Mouse (Mus musculus) splenic B cell, adult 2 months (primary cell): ENCODE results near the gene Chn2.

Experiments
- DNase-seq: peaks from one replicate; pipeline ENCODE4 v3.0.0-alpha.2; 2011; ENCODE audit warnings: low read depth, low spot score
- H3K27me3 ChIP-seq: 2 replicates; pipeline ENCODE4 v1.6.1; 2012; ENCODE audit warnings: mild to moderate bottlenecking, low read length, moderate library complexity, mixed read lengths; ENCODE audit not compliant: control insufficient read depth, poor library complexity, insufficient read depth, severe bottlenecking
- H3K36me3 ChIP-seq: 2 replicates; pipeline ENCODE4 v1.6.1; 2012; ENCODE audit warnings: mild to moderate bottlenecking, low read length, moderate library complexity, mixed read lengths; ENCODE audit not compliant: control insufficient read depth, poor library complexity, insufficient read depth, severe bottlenecking

Chn2 gene

GRCm38 (mm10) chr6:54210971-54211370, 171.6 kb downstream of the Chn2 start:
- H3K36me3 ChIP-seq: no peaks in the 10 kb centered on the region
- no peaks in the 10 kb centered on the region for H3K27me3 ChIP-seq
- DNase-seq: no peak

GRCm38 (mm10) chr6:54211939-54212338, 172.6 kb downstream of the Chn2 start:
- DNase-seq: no peak
- H3K36me3 ChIP-seq: no peaks in the 10 kb centered on the region

GRCm38 (mm10) chr6:54213743-54214142, 174.4 kb downstream of the Chn2 start:
- Histone ChIP-seq H3K36me3 (no peaks in the 10 kb centered on the region), H3K27me3 (no peaks in the 10 kb centered on the region)
- DNase-seq: no peak

More at GRCm38 (mm10) chr6:54211939-54212338, 172.6 kb downstream of the Chn2 start:
- H3K27me3 ChIP-seq: no peaks in the 10 kb centered on the region

GRCm38 (mm10) chr6:54215636-54216035, 176.3 kb downstream of the Chn2 start:
- no peak for DNase-seq
- H3K36me3 ChIP-seq: no peaks in the 10 kb centered on the region
- H3K27me3 ChIP-seq: no peaks in the 10 kb centered on the region

GRCm38 (mm10) chr6:54216512-54216911, 177.2 kb downstream of the Chn2 start:
- DNase-seq: no peak
- Histone ChIP-seq H3K36me3 (no peaks in the 10 kb centered on the region), H3K27me3 (no peaks in the 10 kb centered on the region)

GRCm38 (mm10) chr6:54220124-54220523, 180.8 kb downstream of the Chn2 start:
- no peak for DNase-seq
- H3K27me3 ChIP-seq: no peaks in the 10 kb centered on the region
- H3K36me3 ChIP-seq: no peaks in the 10 kb centered on the region

- no peaks in the 10 kb centered on the region for H3K27me3 ChIP-seq
- H3K36me3 ChIP-seq: no peaks in the 10 kb centered on the region
- no peak for DNase-seq
These were observed 184.2 kb downstream of the Chn2 start for GRCm38 (mm10) chr6:54223529-54223928.

GRCm38 (mm10) chr6:54224325-54224724, 185.0 kb downstream of the Chn2 start:
- no peak for DNase-seq

GRCm38 (mm10) chr6:54225327-54225726, 186.0 kb downstream of the Chn2 start:
- DNase-seq: no peak
- no peaks in the 10 kb centered on the region for H3K36me3 ChIP-seq
- H3K27me3 ChIP-seq: no peaks in the 10 kb centered on the region

More at GRCm38 (mm10) chr6:54224325-54224724, 185.0 kb downstream of the Chn2 start:
- no peaks in the 10 kb centered on the region for H3K27me3 ChIP-seq
- no peaks in the 10 kb centered on the region for H3K36me3 ChIP-seq

- H3K36me3 ChIP-seq: no peaks in the 10 kb centered on the region
- no peak for DNase-seq
- H3K27me3 ChIP-seq: no peaks in the 10 kb centered on the region
These were observed 187.7 kb downstream of the Chn2 start for GRCm38 (mm10) chr6:54227061-54227460.

GRCm38 (mm10) chr6:54228421-54228820, 189.1 kb downstream of the Chn2 start:
- no peaks in the 10 kb centered on the region for H3K36me3 ChIP-seq
- DNase-seq: no peak
- no peaks in the 10 kb centered on the region for H3K27me3 ChIP-seq

GRCm38 (mm10) chr6:54228874-54229273, 189.5 kb downstream of the Chn2 start:
- H3K36me3 ChIP-seq: no peaks in the 10 kb centered on the region
- DNase-seq: peak; percentile 71
- H3K27me3 ChIP-seq: no peaks in the 10 kb centered on the region

- Histone ChIP-seq H3K36me3 (no peaks in the 10 kb centered on the region), H3K27me3 (no peaks in the 10 kb centered on the region)
- DNase-seq: no peak
These were observed 192.6 kb downstream of the Chn2 start for GRCm38 (mm10) chr6:54231769-54232558.

GRCm38 (mm10) chr6:54236441-54236840, 197.1 kb downstream of the Chn2 start:
- Histone ChIP-seq H3K27me3 (no peaks in the 10 kb centered on the region), H3K36me3 (no peaks in the 10 kb centered on the region)
- no peak for DNase-seq

GRCm38 (mm10) chr6:54241761-54242160, 202.4 kb downstream of the Chn2 start:
- Histone ChIP-seq H3K36me3 (no peaks in the 10 kb centered on the region), H3K27me3 (no peaks in the 10 kb centered on the region)
- no peak for DNase-seq

- no peaks in the 10 kb centered on the region for H3K36me3 ChIP-seq
- H3K27me3 ChIP-seq: no peaks in the 10 kb centered on the region
- DNase-seq: no peak
These were observed 202.9 kb downstream of the Chn2 start for GRCm38 (mm10) chr6:54242286-54242685.
